11 mouse cellular contexts compared by ENCODE assay signal in the genomic region with DNA sequence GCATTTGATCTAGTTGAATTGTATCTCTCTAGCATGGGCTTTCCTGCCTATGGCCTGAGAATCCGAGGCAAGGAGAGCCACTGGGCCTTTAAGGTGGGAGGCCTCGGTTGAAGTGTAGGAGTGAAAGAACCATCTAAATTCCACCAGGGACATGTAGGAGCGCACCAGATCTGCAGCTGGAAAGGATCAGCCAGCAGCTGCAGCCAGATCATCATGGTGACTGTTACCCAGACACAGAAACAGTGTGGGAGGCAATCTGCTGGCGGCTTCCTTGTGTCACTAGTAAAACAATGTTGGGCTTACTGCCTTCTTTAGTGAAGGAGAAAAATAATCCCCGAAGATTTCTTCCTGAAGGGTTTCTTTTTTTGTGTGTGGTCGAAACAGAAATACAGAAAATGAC.
DNase-seq lines count a peak whose midpoint lies in the region; ATAC-seq and TF ChIP-seq lines count a peak whose summit lies in the region.
"Had no signal": no experiment of that assay in that cellular context is flagged by ENCODE, and none has a peak within 500 bp of the region (broad histone marks: within the 10 kb centered on the region; RNA-seq: fewer than 3 reads in every experiment).

No protein-coding gene starts in this region.

- no peaks in the 10 kb centered on the region; the same call in 1 of the 2 replicates for H3K9me3 ChIP-seq in heart, embryonic 12.5 days (replicated peaks)
- H3K9me3 ChIP-seq in lung, embryonic 16.5 days (ENCODE audit: control insufficient read depth, low read length): no peaks in the 10 kb centered on the region; the same call in 1 of the 2 replicates

- no peak overlapping the region for H3K9ac ChIP-seq in heart, adult 2 months (ENCODE audit: low read depth, low read length)
- no peak overlapping the region for H3K9ac ChIP-seq in heart, embryonic 12.5 days
- H3K9ac ChIP-seq in lung, embryonic 16.5 days (ENCODE audit: low read length): no peak overlapping the region

- no peaks in the 10 kb centered on the region for H3K36me3 ChIP-seq in heart, adult 2 months (ENCODE audit: control insufficient read depth, insufficient read depth, low read length)
- no peaks in the 10 kb centered on the region for H3K36me3 ChIP-seq in heart, embryonic 12.5 days
- no peaks in the 10 kb centered on the region for H3K36me3 ChIP-seq in lung, embryonic 16.5 days (ENCODE audit: control insufficient read depth, insufficient read depth, low read length)

- no peak for TF ChIP-seq POLR2A in heart, adult 2 months (IDR thresholded peaks at IDR 0.05; ENCODE audit: insufficient read depth, low read depth, low read length)

- no peak overlapping the region for H3K4me3 ChIP-seq in heart, adult 2 months
- H3K4me3 ChIP-seq in heart, embryonic 12.5 days: no peak overlapping the region
- no peak overlapping the region for H3K4me3 ChIP-seq in lung, embryonic 16.5 days (ENCODE audit: low read length)

- H3K4me2 ChIP-seq in heart, embryonic 12.5 days: no peak overlapping the region
- no peak overlapping the region for H3K4me2 ChIP-seq in lung, embryonic 16.5 days (ENCODE audit: low read depth, low read length)
- H3K4me2 ChIP-seq: midbrain, embryonic 11.5 days had no signal

- WGBS in heart, adult 2 months: 36% methylated on average over 6 of the region's 6 CpGs
- WGBS in heart, embryonic 12.5 days: 56% methylated on average over 6 of the region's 6 CpGs
- WGBS in lung, embryonic 16.5 days: 43% methylated on average over 6 of the region's 6 CpGs

- intact Hi-C loops in heart, adult 2 months (cut with DNase I): no loop called here
- intact Hi-C loops in heart, postnatal 25 days (cut with DNase I): no loop called here

- peak; percentile 51 to 69 for DNase-seq in heart, adult 2 months
- DNase-seq in NIH3T3 (ENCODE audit: low read depth): peak; percentile 15
- peak; percentile 60 for DNase-seq in heart, postnatal 25 days (ENCODE audit: low spot score)
- no peak for DNase-seq in spleen, postnatal 14 days (ENCODE audit: low spot score in 2 of 2)
- DNase-seq in B cell, adult 2 months: no peak
- no peak for DNase-seq in thymus, postnatal 4 days
- DNase-seq: right cerebral cortex, postnatal 25 days had no signal

- no peaks in the 10 kb centered on the region for H3K27me3 ChIP-seq in heart, adult 2 months (ENCODE audit: control insufficient read depth, insufficient read depth, low read length)
- no peaks in the 10 kb centered on the region for H3K27me3 ChIP-seq in heart, embryonic 12.5 days (replicated peaks)
- no peaks in the 10 kb centered on the region for H3K27me3 ChIP-seq in lung, embryonic 16.5 days (ENCODE audit: control insufficient read depth, insufficient read depth, low read depth, low read length)

- H3K79me2 ChIP-seq in heart, adult 2 months (replicated peaks; ENCODE audit: control insufficient read depth, insufficient read depth, low read length): no peaks in the 10 kb centered on the region

- no peak for ATAC-seq in heart, embryonic 12.5 days (ENCODE audit: insufficient number of reproducible peaks, low FRiP score)
- peak; percentile 83 for ATAC-seq in lung, embryonic 16.5 days (ENCODE audit: low read depth)
- ATAC-seq: activated CD4-positive, CD25-positive, alpha-beta regulatory T cell, adult 4 months had no signal

- TF ChIP-seq CTCF in heart, adult 2 months (IDR thresholded peaks at IDR 0.05): no peak

- H3K27ac ChIP-seq in heart, adult 2 months: no peak overlapping the region
- no peak overlapping the region for H3K27ac ChIP-seq in heart, embryonic 12.5 days (ENCODE audit: poor library complexity, severe bottlenecking)
- H3K27ac ChIP-seq in lung, embryonic 16.5 days (ENCODE audit: low read length): no peak overlapping the region

- no peaks in the 10 kb centered on the region; the same call in 1 of the 2 replicates for H3K4me1 ChIP-seq in heart, adult 2 months (ENCODE audit: control insufficient read depth, insufficient read depth, low read length)
- no peaks in the 10 kb centered on the region for H3K4me1 ChIP-seq in heart, embryonic 12.5 days (replicated peaks)
- H3K4me1 ChIP-seq in lung, embryonic 16.5 days (replicated peaks; ENCODE audit: control insufficient read depth, insufficient read depth, low read length): no peaks in the 10 kb centered on the region

- 0 out of 2 replicates have a peak, but pooled peaks have one; percentile 39 for TF ChIP-seq EP300 in heart, adult 2 months (IDR thresholded peaks at IDR 0.05; ENCODE audit: insufficient read depth, low read depth, low read length)

Comparison
In these comparisons a context has a peak if more than half of its experiments do, and no peak if none do; other contexts are left out.
1. DNase-seq: peak in heart, adult 2 months (2 of 2), NIH3T3 (single experiment) and heart, postnatal 25 days (single experiment); none in spleen, postnatal 14 days (0 of 2), B cell, adult 2 months (0 of 2) and thymus, postnatal 4 days (single experiment).